Mouse (Mus musculus): ENCODE measurements around the gene Ticrr.

DNA sequence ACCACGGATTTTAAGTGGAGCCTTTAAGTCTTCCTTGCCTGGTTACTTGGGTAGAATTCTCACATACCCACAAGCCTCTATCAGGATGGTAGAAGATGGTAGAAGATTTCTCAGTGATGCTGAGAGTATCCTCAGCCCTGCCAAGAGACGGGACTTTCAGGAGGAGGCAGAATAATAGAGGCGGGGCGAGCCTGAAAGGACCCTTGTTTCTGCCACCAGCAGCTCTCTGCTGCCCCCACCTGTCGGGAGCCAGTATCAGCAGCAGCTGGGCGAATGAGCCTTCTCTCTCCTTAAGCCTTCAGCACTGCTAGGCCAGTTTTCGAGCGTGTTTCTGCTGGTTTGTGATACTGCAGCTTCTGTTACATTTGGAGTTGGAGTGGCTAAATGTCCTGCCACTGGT lies 69.2 kb downstream of the Ticrr start:
- TF ChIP-seq POLR2A (IDR thresholded peaks at IDR 0.05; ENCODE audit: control insufficient read depth, low read depth, low read length) (no peak), CTCF (IDR thresholded peaks at IDR 0.05; ENCODE audit: control insufficient read depth, insufficient read depth, insufficient replicate concordance, low read depth, low read length) (peak; percentile 86; the same call in 1 of the 2 replicates)
